Mouse (Mus musculus): ENCODE results near the gene Kiss1r. TPM values are rescaled to one million over a fixed set of nuclear protein-coding genes. Genes with fewer than 3 reads are reported as not detected.

The Kiss1r gene
- polyA plus RNA-seq, 1 experiment from 2014 or later: 3.7 TPM

DNA sequence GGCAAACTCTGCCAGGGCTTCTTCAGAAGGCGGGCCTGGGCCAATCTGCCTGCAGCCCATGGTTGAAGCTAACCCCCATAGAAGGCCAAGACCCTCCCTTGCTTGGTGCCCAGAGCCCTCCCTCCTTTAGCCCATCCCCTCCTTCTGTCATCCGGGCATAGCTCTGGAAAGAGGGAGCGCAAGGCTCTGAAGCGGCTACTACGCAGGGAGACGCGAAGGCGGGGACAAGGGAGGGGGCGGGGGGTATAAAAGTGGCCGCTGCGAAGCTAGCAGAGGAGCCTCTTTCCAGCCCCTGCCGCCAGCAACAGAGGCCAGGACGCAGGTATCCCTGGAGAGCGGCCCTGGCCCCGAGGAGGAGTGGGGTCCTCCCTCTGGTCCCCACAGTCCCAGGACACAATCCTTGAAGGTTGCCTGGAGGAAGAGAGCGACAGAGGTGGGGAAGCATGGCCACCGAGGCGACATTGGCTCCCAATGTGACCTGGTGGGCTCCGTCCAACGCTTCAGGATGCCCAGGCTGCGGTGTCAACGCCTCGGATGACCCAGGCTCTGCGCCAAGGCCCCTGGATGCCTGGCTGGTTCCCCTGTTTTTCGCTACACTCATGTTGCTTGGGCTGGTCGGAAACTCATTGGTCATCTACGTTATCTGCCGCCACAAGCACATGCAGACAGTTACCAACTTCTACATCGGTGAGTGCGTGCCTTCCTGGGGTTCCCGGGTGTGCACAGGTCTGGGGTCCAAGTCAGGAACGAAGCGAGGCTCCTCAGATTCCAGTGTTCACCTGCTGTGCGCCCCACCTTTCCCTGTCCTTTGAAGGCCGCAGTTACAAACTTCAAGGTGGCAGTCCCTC is 1.7 kb downstream of the Kiss1r start:
- peak overlapping the region; percentile 7; the same call in 1 of the 2 replicates for H3K4me3 ChIP-seq (ENCODE audit: low read length)
- peaks cover 55% of the 10 kb centered on the region for H3K27me3 ChIP-seq (replicated peaks; ENCODE audit: control insufficient read depth, insufficient read depth, low read length)
- H3K27ac ChIP-seq (ENCODE audit: low read depth, low read length): no peak overlapping the region
- H3K9me3 ChIP-seq (ENCODE audit: control insufficient read depth, low read length): no peaks in the 10 kb centered on the region
- peaks cover 36% of the 10 kb centered on the region for H3K4me1 ChIP-seq (ENCODE audit: control insufficient read depth, insufficient read depth, low read depth, low read length)
- ATAC-seq: no peak
- H3K4me2 ChIP-seq (ENCODE audit: low read length): peak overlapping the region; percentile 24; the same call in 1 of the 2 replicates
- H3K36me3 ChIP-seq (ENCODE audit: control insufficient read depth, insufficient read depth, low read length): no peaks in the 10 kb centered on the region
- 4% methylated on average over 35 of the region's 35 CpGs for WGBS
- peak overlapping the region; percentile 47 for H3K9ac ChIP-seq (ENCODE audit: low read depth, low read length)

DNA sequence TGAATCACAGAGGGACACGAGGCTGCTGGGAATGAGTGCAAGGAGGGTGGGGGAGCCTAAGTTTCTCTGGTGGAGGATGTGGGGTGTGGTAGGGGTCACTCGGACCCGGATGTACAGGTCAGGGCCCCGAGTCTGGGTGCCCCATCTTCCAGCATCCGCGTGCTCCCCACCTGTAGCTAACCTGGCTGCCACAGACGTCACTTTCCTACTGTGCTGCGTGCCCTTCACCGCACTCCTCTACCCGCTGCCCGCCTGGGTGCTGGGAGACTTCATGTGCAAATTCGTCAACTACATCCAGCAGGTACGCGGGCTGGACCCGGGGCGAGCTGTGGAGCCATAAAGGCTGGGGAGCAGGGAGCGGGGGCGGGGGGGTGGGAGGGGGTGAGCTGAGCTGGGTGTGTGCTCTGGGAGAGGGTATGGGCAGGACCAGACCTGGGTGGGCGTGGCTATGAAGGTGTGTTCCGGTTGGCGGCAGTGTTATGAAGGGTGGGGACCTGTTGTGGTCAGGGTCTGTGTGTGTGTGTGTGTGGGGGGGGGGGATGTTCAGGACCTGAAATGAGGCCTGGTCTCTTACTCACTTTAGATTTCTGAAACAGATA is 2.6 kb downstream of the Kiss1r start:
- Histone ChIP-seq H3K4me2 (ENCODE audit: low read length) (no peak overlapping the region), H3K4me3 (ENCODE audit: low read length) (no peak overlapping the region), H3K4me1 (ENCODE audit: control insufficient read depth, insufficient read depth, low read depth, low read length) (peaks cover 31% of the 10 kb centered on the region), H3K9ac (ENCODE audit: low read depth, low read length) (no peak overlapping the region), H3K27me3 (replicated peaks; ENCODE audit: control insufficient read depth, insufficient read depth, low read length) (peaks cover 56% of the 10 kb centered on the region), H3K36me3 (ENCODE audit: control insufficient read depth, insufficient read depth, low read length) (no peaks in the 10 kb centered on the region), H3K27ac (ENCODE audit: low read depth, low read length) (no peak overlapping the region), H3K9me3 (ENCODE audit: control insufficient read depth, low read length) (no peaks in the 10 kb centered on the region)
- WGBS: 3% methylated on average over 18 of the region's 21 CpGs
- no peak for ATAC-seq

DNA sequence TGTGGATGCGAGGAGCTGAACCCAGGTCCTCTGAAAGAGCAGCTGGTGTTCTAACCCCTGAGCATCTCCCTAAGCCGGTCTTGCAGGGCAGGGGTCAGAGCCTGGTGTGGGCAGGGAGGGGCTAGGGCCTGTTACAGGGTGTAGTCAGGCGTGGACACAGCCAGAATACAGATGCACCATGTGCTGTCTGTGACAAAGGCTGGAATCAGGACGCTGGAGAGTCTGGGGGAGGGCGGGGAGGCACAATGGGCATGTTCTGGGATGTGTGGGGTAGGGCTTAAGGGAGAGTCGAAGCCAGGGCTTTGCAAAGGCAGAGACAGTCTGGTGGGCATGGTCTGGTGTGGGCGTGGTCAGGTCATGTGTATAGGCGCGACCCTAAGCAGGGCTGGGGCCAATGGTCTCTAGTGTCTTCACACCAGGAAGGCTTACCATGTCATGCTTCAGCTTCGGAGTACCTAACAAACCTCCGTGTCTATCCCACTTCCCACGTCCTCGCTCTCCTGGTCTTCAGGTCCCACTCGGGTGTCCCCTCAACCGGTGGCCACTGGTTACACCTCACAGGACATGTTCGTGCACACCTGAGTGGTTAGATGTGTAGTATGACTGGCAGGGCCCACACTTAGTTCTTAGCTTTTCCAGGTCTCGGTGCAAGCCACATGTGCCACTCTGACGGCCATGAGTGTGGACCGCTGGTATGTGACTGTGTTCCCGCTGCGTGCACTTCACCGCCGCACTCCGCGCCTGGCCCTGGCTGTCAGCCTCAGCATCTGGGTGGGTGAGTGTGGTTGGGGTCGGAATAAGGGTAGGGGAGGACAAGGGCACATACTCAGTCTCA is 3.5 kb downstream of the Kiss1r start:
- H3K4me1 ChIP-seq (ENCODE audit: control insufficient read depth, insufficient read depth, low read depth, low read length): peaks cover 23% of the 10 kb centered on the region
- no peak overlapping the region for H3K27ac ChIP-seq (ENCODE audit: low read depth, low read length)
- peak overlapping the region; percentile 55 for H3K4me2 ChIP-seq (ENCODE audit: low read length)
- peaks cover 56% of the 10 kb centered on the region for H3K27me3 ChIP-seq (replicated peaks; ENCODE audit: control insufficient read depth, insufficient read depth, low read length)
- no peaks in the 10 kb centered on the region for H3K9me3 ChIP-seq (ENCODE audit: control insufficient read depth, low read length)
- H3K9ac ChIP-seq (ENCODE audit: low read depth, low read length): no peak overlapping the region
- ATAC-seq: no peak
- 12% methylated on average over 26 of the region's 26 CpGs for WGBS
- H3K4me3 ChIP-seq (ENCODE audit: low read length): peak overlapping the region; percentile 37; the same call in 1 of the 2 replicates
- no peaks in the 10 kb centered on the region for H3K36me3 ChIP-seq (ENCODE audit: control insufficient read depth, insufficient read depth, low read length)

DNA sequence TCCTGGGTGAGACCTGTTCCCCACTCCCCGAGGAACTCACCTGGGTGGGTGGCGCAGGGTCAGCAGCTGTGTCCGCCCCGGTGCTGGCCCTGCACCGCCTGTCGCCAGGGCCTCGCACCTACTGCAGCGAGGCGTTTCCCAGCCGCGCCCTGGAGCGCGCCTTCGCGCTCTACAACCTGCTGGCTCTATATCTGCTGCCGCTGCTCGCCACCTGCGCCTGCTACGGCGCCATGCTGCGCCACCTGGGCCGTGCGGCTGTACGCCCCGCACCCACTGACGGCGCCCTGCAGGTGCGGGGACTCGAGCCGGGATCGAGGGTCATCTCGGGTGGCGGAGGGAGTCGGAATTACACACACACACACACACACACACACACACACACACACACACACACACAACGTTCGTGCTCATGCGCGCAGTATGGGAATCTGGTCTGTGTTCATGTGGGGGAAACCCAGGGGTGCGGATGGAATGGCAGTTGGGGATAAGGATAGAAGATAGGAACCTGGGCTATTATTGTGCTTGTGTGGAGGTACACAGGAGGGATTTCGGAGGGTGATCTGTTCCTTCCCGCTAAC is 4.3 kb downstream of the Kiss1r start, which contains the start of gene R3hdm4:
Gene R3hdm4, minus strand, starts transcription at position 251 of the 578 bp plus-strand sequence.
- WGBS: 4% methylated on average over 39 of the region's 41 CpGs
- H3K9me3 ChIP-seq (ENCODE audit: control insufficient read depth, low read length): no peaks in the 10 kb centered on the region
- H3K9ac ChIP-seq (ENCODE audit: low read depth, low read length): peak within 1 kb of the TSS; percentile 54
- H3K4me2 ChIP-seq (ENCODE audit: low read length): peak within 1 kb of the TSS; percentile 55
- no peaks in the 10 kb centered on the region for H3K36me3 ChIP-seq (ENCODE audit: control insufficient read depth, insufficient read depth, low read length)
- peaks cover 22% of the 10 kb centered on the region for H3K4me1 ChIP-seq (ENCODE audit: control insufficient read depth, insufficient read depth, low read depth, low read length)
- no peak for ATAC-seq
- H3K4me3 ChIP-seq (ENCODE audit: low read length): peak within 1 kb of the TSS; percentile 37
- H3K27me3 ChIP-seq (replicated peaks; ENCODE audit: control insufficient read depth, insufficient read depth, low read length): peaks cover 56% of the 10 kb centered on the region
- H3K27ac ChIP-seq (ENCODE audit: low read depth, low read length): no peak within 1 kb of the TSS

DNA sequence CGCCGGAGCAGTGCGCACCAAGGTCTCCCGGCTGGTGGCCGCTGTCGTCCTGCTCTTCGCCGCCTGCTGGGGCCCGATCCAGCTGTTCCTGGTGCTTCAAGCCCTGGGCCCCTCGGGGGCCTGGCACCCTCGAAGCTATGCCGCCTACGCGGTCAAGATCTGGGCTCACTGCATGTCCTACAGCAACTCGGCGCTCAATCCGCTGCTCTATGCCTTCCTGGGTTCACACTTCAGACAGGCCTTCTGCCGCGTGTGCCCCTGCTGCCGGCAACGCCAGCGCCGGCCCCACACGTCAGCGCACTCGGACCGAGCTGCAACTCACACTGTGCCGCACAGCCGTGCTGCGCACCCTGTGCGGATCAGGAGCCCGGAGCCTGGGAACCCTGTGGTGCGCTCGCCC is 4.8 kb downstream of the Kiss1r start:
- Histone ChIP-seq H3K27me3 (replicated peaks; ENCODE audit: control insufficient read depth, insufficient read depth, low read length) (peaks cover 56% of the 10 kb centered on the region), H3K4me3 (ENCODE audit: low read length) (peak overlapping the region; percentile 37), H3K4me2 (ENCODE audit: low read length) (peak overlapping the region; percentile 55), H3K9ac (ENCODE audit: low read depth, low read length) (peak overlapping the region; percentile 54), H3K4me1 (ENCODE audit: control insufficient read depth, insufficient read depth, low read depth, low read length) (peaks cover 25% of the 10 kb centered on the region), H3K36me3 (ENCODE audit: control insufficient read depth, insufficient read depth, low read length) (no peaks in the 10 kb centered on the region), H3K27ac (ENCODE audit: low read depth, low read length) (no peak overlapping the region), H3K9me3 (ENCODE audit: control insufficient read depth, low read length) (no peaks in the 10 kb centered on the region)
- ATAC-seq: no peak
- WGBS: 1% methylated on average over 33 of the region's 34 CpGs

DNA sequence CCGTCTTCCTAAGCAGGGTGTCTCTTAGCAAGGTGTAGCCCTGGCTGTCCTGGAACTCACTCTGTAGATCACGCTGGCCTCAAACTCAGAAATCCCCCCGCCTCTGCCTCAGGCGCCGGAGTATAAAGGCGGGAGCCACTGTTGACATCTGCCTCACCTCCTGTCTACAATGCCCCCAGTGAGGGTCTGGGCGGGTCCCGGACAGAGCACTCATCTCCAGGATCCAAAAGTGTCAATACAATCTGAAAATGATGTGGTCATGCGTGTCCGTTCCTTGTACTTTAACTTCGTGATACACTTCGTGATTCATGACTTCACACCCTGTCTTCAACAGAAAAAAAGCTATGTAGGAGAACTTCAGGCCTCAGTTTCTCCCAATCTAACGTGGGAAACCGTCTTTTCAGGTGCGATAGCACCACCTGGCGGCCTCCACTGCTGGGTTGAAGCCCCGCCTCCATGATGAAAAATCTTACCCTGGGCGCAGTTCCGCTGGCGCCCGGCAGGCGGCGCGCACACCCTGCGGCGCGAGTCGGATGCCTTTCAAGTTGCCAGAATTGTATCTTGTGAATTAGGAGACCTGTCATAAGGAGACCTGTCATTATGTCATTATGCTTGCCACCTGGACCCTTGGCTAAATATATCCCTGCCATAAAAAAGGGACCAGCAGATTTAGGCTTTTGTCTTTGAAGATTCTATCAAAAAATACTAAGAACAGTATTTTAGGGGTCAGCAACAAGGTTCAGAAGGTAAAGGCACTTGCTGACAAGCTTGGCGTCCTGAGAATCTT is 8.4 kb downstream of the Kiss1r start:
- no peak overlapping the region for H3K27ac ChIP-seq (ENCODE audit: low read depth, low read length)
- 10% methylated on average over 29 of the region's 29 CpGs for WGBS
- no peak for ATAC-seq
- peak overlapping the region; percentile 18 for H3K4me2 ChIP-seq (ENCODE audit: low read length)
- H3K4me3 ChIP-seq (ENCODE audit: low read length): no peak overlapping the region
- H3K4me1 ChIP-seq (ENCODE audit: control insufficient read depth, insufficient read depth, low read depth, low read length): peaks cover 39% of the 10 kb centered on the region
- no peak overlapping the region for H3K9ac ChIP-seq (ENCODE audit: low read depth, low read length)
- H3K36me3 ChIP-seq (ENCODE audit: control insufficient read depth, insufficient read depth, low read length): no peaks in the 10 kb centered on the region
- peaks cover 31% of the 10 kb centered on the region for H3K27me3 ChIP-seq (replicated peaks; ENCODE audit: control insufficient read depth, insufficient read depth, low read length)
- H3K9me3 ChIP-seq (ENCODE audit: control insufficient read depth, low read length): no peaks in the 10 kb centered on the region

DNA sequence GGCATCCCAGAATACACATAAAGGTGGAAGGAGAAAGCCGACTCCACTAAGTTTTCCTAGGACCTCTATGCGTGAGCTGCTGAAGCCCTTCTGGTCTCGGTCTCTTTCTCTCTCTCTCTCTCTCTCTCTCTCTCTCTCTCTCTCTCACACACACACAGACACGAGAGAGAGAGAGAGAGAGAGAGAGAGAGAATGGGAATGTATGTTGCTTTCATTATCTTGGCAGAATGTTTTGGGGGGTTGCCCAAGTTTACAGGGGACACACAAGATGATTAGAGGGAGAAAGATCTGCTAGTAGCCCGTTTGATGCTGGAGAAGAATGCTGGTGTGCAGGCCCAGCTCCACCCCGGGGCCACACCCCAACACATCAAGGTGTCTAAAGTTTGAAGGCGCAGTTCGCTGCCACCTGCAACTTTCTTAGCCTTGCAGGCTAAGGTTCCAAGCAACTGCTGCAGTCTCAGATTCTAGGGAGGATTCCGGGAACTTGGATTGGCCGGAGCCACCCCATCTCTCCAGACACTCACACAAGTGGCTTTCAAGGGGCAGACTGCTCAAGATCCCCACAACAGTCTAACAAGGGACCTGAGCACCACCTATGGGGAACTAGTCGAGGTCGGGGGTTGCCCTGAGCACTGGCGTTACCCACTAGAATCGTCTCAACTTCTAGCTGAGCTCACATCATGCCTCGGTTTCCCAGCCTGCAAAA is 9.2 kb downstream of the Kiss1r start:
- H3K9me3 ChIP-seq (ENCODE audit: control insufficient read depth, low read length): no peaks in the 10 kb centered on the region
- H3K27ac ChIP-seq (ENCODE audit: low read depth, low read length): peak overlapping the region; percentile 84; the same call in 1 of the 2 replicates
- 9% methylated on average over 15 of the region's 15 CpGs for WGBS
- peak overlapping the region; percentile 80 for H3K9ac ChIP-seq (ENCODE audit: low read depth, low read length)
- peak overlapping the region; percentile 98 for H3K4me2 ChIP-seq (ENCODE audit: low read length)
- peaks cover 23% of the 10 kb centered on the region for H3K27me3 ChIP-seq (replicated peaks; ENCODE audit: control insufficient read depth, insufficient read depth, low read length)
- ATAC-seq: 0 out of 2 replicates have a peak, but pooled peaks have one; percentile 0
- H3K4me1 ChIP-seq (ENCODE audit: control insufficient read depth, insufficient read depth, low read depth, low read length): peaks cover 39% of the 10 kb centered on the region
- H3K4me3 ChIP-seq (ENCODE audit: low read length): peak overlapping the region; percentile 71
- no peaks in the 10 kb centered on the region for H3K36me3 ChIP-seq (ENCODE audit: control insufficient read depth, insufficient read depth, low read length)
